Mouse (Mus musculus): Measurements from ENCODE around the gene Mob4.

- TF ChIP-seq CTCF (IDR thresholded peaks at IDR 0.05; ENCODE audit: low read depth, low read length) (no peak), POLR2A (IDR thresholded peaks at IDR 0.05; ENCODE audit: borderline replicate concordance, low read depth, low read length) (no peak)
Measured at GRCm38 (mm10) chr1:55168591-55168990, 37.6 kb downstream of the Mob4 start.
